Mouse (Mus musculus): ENCODE data around the gene Zc3h18. TPM values are rescaled to one million over a fixed set of nuclear protein-coding genes. Genes with fewer than 3 reads are reported as not detected.

Gene Zc3h18
- polyA plus RNA-seq, 1 experiment from 2014 or later, result 47.4 TPM

- Histone ChIP-seq H3K4me3 (no peak overlapping the region), H3K9ac (no peak overlapping the region), H3K4me2 (no peak overlapping the region), H3K9me3 (replicated peaks) (no peaks in the 10 kb centered on the region), H3K36me3 (ENCODE audit: poor library complexity, severe bottlenecking) (no peaks in the 10 kb centered on the region), H3K27ac (no peak overlapping the region), H3K27me3 (peaks cover 98% of the 10 kb centered on the region), H3K4me1 (peaks cover 27% of the 10 kb centered on the region)
- no peak for ATAC-seq
- 46% methylated on average over 6 of the region's 6 CpGs for WGBS
Measured at GRCm38 (mm10) chr8:122338852-122339251, 37.6 kb upstream of the Zc3h18 start.

- Histone ChIP-seq H3K36me3 (ENCODE audit: poor library complexity, severe bottlenecking) (no peaks in the 10 kb centered on the region), H3K27me3 (peaks cover 96% of the 10 kb centered on the region), H3K27ac (no peak overlapping the region), H3K4me1 (peaks cover 27% of the 10 kb centered on the region), H3K4me2 (no peak overlapping the region), H3K9me3 (replicated peaks) (no peaks in the 10 kb centered on the region), H3K9ac (no peak overlapping the region), H3K4me3 (no peak overlapping the region)
- ATAC-seq, result no peak
- WGBS, result 82% methylated on average over 3 of the region's 3 CpGs
Measured at GRCm38 (mm10) chr8:122340761-122341160, 35.6 kb upstream of the Zc3h18 start.

GRCm38 (mm10) chr8:122341790-122342189 lies 34.6 kb upstream of the Zc3h18 start:
- Histone ChIP-seq H3K27me3 (peaks cover 89% of the 10 kb centered on the region), H3K27ac (no peak overlapping the region), H3K9me3 (replicated peaks) (no peaks in the 10 kb centered on the region), H3K4me2 (no peak overlapping the region), H3K4me3 (no peak overlapping the region), H3K36me3 (ENCODE audit: poor library complexity, severe bottlenecking) (no peaks in the 10 kb centered on the region), H3K9ac (no peak overlapping the region), H3K4me1 (peaks cover 19% of the 10 kb centered on the region)
- 88% methylated on average over 6 of the region's 6 CpGs for WGBS
- ATAC-seq, result no peak

DNA sequence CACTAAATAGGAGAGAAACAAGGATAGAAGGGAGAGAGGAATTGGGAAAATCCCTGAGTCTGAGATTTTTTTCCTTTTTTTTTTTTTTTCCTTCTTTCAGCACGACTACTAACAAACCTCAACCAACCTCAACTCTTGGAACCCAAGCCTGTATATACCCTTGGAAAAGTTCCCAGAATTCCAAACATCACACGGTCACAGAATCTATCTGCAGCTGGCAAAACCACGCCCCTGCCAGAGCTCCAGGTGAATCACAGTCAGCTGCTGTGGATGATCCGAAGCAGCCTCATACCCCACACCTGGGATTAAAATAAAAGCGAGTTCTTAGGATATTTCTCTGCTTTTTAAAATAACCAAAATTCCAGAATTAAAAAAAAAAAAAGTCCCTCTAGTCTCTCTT lies 34.0 kb upstream of the Zc3h18 start:
- Histone ChIP-seq H3K9ac (no peak overlapping the region), H3K4me1 (peaks cover 18% of the 10 kb centered on the region), H3K4me2 (no peak overlapping the region), H3K27ac (no peak overlapping the region), H3K27me3 (peaks cover 83% of the 10 kb centered on the region), H3K9me3 (replicated peaks) (no peaks in the 10 kb centered on the region), H3K36me3 (ENCODE audit: poor library complexity, severe bottlenecking) (no peaks in the 10 kb centered on the region), H3K4me3 (no peak overlapping the region)
- no peak for ATAC-seq
- WGBS, result 49% methylated on average over 5 of the region's 5 CpGs

DNA sequence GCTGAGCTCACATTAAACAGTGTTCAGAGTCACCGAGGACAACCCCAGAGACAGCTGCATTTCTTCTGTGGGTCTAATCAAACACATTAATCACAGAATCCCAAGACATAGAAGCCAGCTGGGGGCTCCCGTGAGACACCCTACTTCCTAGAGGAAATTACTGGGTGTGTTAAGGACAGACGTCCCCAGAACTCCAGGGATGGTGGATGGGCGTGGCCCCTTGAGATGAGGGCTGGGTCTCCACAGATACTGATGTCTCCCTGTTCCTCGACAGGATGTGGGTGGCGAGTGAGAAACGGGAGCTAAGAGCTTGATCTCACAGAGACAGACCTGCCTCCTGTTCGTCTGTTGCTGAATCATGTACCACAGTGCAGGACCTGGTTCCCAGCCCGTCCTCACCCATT lies 33.6 kb upstream of the Zc3h18 start:
- Histone ChIP-seq H3K4me3 (no peak overlapping the region), H3K36me3 (ENCODE audit: poor library complexity, severe bottlenecking) (no peaks in the 10 kb centered on the region), H3K27me3 (peaks cover 82% of the 10 kb centered on the region), H3K4me1 (peaks cover 22% of the 10 kb centered on the region), H3K9ac (peak overlapping the region; percentile 17; the same call in 1 of the 2 replicates), H3K9me3 (replicated peaks) (no peaks in the 10 kb centered on the region), H3K27ac (no peak overlapping the region), H3K4me2 (peak overlapping the region; percentile 54)
- whole genome bisulfite sequencing, result 6% methylated on average over 9 of the region's 9 CpGs
- no peak for ATAC-seq

DNA sequence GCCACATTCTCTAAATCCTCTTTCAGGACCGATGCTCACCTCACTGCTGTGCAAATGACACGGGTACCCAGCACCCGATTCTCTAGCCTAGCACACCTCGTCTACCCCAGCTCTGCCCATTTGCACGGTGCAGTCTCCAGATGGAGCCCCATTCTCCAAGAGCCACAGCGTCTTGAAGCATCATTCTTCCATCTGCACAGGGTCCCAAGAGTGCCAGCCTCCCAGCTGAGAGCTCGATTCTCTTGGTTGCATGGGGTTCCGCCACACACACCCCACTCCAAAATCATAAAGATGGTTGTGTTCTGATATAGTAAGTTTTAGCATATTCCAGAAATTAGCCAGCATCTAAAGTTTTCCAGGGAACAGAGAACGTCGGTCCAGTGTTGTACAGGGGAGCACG lies 33.1 kb upstream of the Zc3h18 start:
- ATAC-seq, result no peak
- Histone ChIP-seq H3K27me3 (peaks cover 82% of the 10 kb centered on the region), H3K9me3 (replicated peaks) (no peaks in the 10 kb centered on the region), H3K4me3 (peak overlapping the region; percentile 25), H3K4me2 (peak overlapping the region; percentile 54), H3K36me3 (ENCODE audit: poor library complexity, severe bottlenecking) (no peaks in the 10 kb centered on the region), H3K9ac (peak overlapping the region; percentile 17; the same call in 1 of the 2 replicates), H3K4me1 (peaks cover 27% of the 10 kb centered on the region), H3K27ac (no peak overlapping the region)
- 2% methylated on average over 11 of the region's 11 CpGs for WGBS

DNA sequence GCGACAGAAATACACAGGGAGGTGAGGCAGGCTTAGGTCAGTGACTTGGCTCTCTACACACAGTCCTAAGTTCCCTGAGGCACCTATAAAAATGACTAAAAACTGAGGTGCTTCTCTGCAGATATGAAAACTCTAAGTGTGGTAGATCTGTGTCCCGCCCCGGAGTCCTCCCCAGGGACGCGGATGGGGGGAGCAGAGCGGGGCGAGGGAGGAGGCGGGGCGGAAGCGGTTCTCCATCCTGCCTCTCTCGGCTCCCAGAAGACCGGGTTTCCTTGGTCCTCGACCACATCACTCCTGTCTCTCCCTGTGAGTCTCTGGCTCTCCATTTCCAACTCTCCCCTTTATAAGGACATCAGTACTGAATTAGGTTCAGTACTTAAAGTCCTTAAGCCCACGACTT lies 32.7 kb upstream of the Zc3h18 start:
- H3K9ac ChIP-seq, result peak overlapping the region; percentile 34; the same call in 1 of the 2 replicates
- no peaks in the 10 kb centered on the region for H3K9me3 ChIP-seq (replicated peaks)
- WGBS, result 0% methylated on average over 14 of the region's 14 CpGs
- peak overlapping the region; percentile 54 for H3K4me2 ChIP-seq
- H3K4me1 ChIP-seq, result peaks cover 27% of the 10 kb centered on the region
- no peaks in the 10 kb centered on the region for H3K36me3 ChIP-seq (ENCODE audit: poor library complexity, severe bottlenecking)
- peaks cover 82% of the 10 kb centered on the region for H3K27me3 ChIP-seq
- no peak for ATAC-seq
- peak overlapping the region; percentile 25 for H3K4me3 ChIP-seq
- no peak overlapping the region for H3K27ac ChIP-seq

GRCm38 (mm10) chr8:122344219-122344618 lies 32.2 kb upstream of the Zc3h18 start:
- H3K36me3 ChIP-seq (ENCODE audit: poor library complexity, severe bottlenecking), result no peaks in the 10 kb centered on the region
- H3K27me3 ChIP-seq, result peaks cover 82% of the 10 kb centered on the region
- H3K9me3 ChIP-seq (replicated peaks), result no peaks in the 10 kb centered on the region
- H3K4me3 ChIP-seq, result no peak overlapping the region
- peak overlapping the region; percentile 54 for H3K4me2 ChIP-seq
- H3K4me1 ChIP-seq, result peaks cover 27% of the 10 kb centered on the region
- WGBS, result 3% methylated on average over 2 of the region's 5 CpGs
- ATAC-seq, result no peak
- no peak overlapping the region for H3K9ac ChIP-seq
- H3K27ac ChIP-seq, result no peak overlapping the region

- WGBS, result 57% methylated on average over 12 of the region's 12 CpGs
- no peak overlapping the region for H3K9ac ChIP-seq
- no peak for ATAC-seq
- peaks cover 36% of the 10 kb centered on the region for H3K4me1 ChIP-seq
- H3K27ac ChIP-seq, result no peak overlapping the region
- H3K4me2 ChIP-seq, result no peak overlapping the region
- H3K36me3 ChIP-seq (ENCODE audit: poor library complexity, severe bottlenecking), result no peaks in the 10 kb centered on the region
- H3K27me3 ChIP-seq, result peaks cover 76% of the 10 kb centered on the region
- H3K9me3 ChIP-seq (replicated peaks), result no peaks in the 10 kb centered on the region
- no peak overlapping the region for H3K4me3 ChIP-seq
Measured at GRCm38 (mm10) chr8:122345181-122346095, 31.0 kb upstream of the Zc3h18 start.

GRCm38 (mm10) chr8:122347811-122348552 lies 28.4 kb upstream of the Zc3h18 start:
- Histone ChIP-seq H3K9ac (no peak overlapping the region), H3K36me3 (ENCODE audit: poor library complexity, severe bottlenecking) (no peaks in the 10 kb centered on the region), H3K4me3 (no peak overlapping the region), H3K4me2 (no peak overlapping the region), H3K9me3 (replicated peaks) (no peaks in the 10 kb centered on the region), H3K4me1 (peaks cover 38% of the 10 kb centered on the region), H3K27ac (no peak overlapping the region; the same call in 1 of the 2 replicates), H3K27me3 (peaks cover 70% of the 10 kb centered on the region)
- ATAC-seq, result peak; percentile 64; the same call in 1 of the 2 replicates
- 58% methylated on average over 5 of the region's 5 CpGs for WGBS

DNA sequence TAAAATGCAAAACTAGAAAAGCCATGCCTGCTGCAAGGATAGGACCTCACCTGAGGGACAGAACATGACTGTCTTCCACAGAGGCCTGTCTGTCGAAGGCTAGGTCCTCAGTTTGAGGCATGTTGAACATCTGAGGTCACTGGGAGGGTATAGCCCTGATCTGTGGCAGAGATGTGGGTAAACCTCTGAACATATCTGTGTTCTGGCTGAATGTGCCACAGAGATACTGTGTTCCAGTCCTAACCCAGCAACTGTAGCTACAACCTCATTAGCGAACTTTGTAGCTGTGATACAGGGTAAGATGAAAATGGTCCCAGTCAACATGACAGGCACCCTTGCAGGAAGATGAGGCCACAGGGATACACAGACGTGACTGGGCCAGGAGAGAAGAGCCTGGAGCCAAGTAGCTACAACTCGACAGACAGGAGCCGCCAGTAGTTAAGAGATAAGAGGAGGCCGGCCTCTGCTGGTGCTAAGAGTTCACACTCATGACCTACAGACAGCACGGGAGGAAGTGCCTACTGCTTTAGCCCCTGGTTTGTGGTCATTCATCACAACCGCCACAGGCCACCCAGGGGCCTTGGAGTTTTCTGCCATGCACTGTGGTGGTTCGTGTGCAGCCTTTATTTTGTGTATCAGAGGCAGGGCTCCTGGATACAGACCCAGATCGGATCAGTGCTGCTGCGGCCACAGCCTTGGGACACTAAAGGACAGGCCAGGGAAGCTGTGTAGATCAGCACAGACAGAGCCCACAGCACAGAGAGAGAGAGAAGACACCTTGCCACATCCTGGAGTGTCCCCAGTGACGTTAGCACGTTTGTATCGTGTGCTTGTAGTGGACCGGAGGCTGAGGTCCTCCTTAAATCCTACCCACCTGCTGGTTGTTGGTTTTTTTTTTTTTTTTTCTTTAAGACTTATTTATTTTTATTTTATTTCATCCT lies 26.8 kb upstream of the Zc3h18 start:
- peaks cover 70% of the 10 kb centered on the region for H3K27me3 ChIP-seq
- ATAC-seq, result no peak
- no peaks in the 10 kb centered on the region for H3K9me3 ChIP-seq (replicated peaks)
- WGBS, result 45% methylated on average over 15 of the region's 15 CpGs
- no peak overlapping the region for H3K9ac ChIP-seq
- no peak overlapping the region for H3K27ac ChIP-seq
- no peaks in the 10 kb centered on the region for H3K36me3 ChIP-seq (ENCODE audit: poor library complexity, severe bottlenecking)
- H3K4me3 ChIP-seq, result no peak overlapping the region
- H3K4me2 ChIP-seq, result no peak overlapping the region
- H3K4me1 ChIP-seq, result peaks cover 25% of the 10 kb centered on the region

Data from forebrain, embryonic 13.5 days (tissue).